Mouse (Mus musculus): Measurements from ENCODE around the gene Mgarp. TPM values are rescaled to one million over a fixed set of nuclear protein-coding genes. Genes with fewer than 3 reads are reported as not detected.
A peak's percentile ranks its signal among the peaks of the same experiment; 100 is the strongest.
"Not testable (repeated sequence)": the region's sequence is repeated elsewhere in the genome, so short reads cannot be mapped to it uniquely, and the experiment has no call there.

Mgarp gene
- total RNA-seq, 1 experiment from 2014 or later, result not detected

DNA sequence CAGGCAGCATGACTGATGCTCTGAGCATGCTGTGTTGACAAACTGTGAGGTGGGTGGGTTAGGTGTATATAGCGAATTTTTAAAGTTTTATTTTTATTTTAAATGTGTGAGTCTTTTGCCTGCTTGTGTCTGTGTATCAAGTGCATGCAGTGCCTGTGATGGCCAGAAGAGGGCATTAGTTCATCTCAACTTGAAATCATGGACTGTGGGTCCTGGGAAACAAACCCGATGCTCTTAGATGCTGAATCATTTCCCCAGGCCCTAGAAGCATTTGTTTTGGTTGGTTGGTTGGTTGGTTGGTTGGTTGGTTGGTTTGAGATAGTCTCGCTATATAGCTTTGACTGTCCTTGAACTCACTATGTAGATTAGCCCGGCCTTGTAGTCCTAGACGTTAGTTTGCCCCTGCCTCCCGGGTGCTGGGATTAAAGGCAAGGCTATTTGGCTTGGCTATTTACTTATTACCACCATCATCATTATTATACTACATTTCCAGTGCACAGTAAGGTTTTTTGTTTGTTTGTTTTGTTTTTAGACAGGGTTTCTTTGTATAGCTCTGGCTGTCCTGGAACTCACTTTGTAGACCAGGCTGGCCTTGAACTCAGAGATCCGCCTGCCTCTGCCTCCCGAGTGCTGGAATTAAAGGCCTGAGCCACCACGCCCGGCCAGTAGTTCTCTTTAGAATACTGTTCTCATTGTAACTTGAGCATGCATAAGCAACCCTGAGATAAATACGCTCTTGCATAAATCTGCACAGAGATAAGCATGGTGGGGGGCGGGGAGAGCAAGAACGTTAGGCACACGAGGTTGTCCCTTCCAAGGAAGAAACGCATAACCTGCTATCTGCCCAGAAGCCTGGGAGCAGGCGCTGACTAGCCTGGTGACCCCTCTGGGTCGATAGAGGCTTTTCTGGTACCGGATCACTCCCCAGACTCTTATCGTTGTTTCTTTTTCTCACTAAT is 21.0 kb downstream of the Mgarp start:
- peak; percentile 75 for ATAC-seq (replicated peaks; ENCODE audit: insufficient number of reproducible peaks, low FRiP score, low TSS enrichment, poor library complexity, severe bottlenecking)

DNA sequence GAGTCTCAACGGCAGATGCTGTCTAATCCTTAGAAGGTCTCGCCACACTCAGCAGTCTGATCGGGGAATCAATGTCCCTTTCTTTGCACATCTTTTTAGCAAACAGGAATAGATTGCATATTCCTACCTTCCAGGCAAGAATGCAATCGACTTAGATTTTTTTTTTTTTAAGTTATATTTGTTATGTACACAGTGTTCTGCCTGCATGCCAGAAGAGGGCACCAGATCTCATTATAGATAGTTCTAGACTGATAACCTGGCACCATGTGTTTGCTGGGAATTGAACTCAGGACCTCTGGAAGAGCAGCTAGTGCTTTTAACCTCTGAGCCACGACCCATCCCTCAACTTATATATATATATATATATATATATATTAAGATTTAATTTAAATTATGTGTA is 23.0 kb downstream of the Mgarp start:
- no peak for ATAC-seq (replicated peaks; ENCODE audit: insufficient number of reproducible peaks, low FRiP score, low TSS enrichment, poor library complexity, severe bottlenecking)

DNA sequence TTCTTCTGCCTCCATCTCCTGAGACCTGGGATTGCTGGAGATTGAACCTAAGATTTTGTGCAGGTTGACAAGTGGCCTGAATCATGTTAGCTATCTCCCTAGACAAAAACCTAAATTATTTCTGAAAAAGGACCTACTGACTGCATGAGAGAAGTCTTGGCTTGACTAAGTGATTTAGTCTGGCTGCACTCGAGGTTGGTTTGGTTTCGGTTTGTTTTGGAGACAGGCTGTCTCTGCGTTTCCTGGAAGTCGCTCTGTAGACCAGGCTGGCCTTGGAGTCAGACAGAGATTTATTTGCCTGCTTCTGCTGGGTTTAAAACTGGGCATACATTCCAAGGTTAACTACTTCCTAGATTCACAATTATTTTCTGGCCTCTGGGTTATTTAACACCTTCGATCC is 23.7 kb downstream of the Mgarp start:
- no peak for ATAC-seq (replicated peaks; ENCODE audit: insufficient number of reproducible peaks, low FRiP score, low TSS enrichment, poor library complexity, severe bottlenecking)

DNA sequence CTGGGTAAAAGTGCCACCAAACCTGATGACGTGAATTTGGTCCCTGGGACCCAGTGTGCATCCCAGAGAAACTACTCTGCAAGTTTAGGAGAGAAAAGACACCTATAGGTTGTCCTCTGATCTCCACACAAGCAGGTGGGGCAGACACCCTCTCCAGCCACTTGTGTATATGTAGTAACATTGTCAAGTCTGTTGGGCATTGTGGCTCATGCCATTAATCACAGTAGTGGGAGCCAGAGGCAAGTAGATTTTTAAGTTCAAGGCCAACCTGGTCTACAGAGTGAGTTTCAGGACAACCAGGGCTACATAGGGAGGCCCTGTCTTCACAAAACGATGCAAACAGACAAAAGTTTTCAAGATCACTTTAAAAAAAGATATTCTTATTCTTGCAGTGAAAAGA is 24.7 kb downstream of the Mgarp start:
- no peak for ATAC-seq (replicated peaks; ENCODE audit: insufficient number of reproducible peaks, low FRiP score, low TSS enrichment, poor library complexity, severe bottlenecking)

DNA sequence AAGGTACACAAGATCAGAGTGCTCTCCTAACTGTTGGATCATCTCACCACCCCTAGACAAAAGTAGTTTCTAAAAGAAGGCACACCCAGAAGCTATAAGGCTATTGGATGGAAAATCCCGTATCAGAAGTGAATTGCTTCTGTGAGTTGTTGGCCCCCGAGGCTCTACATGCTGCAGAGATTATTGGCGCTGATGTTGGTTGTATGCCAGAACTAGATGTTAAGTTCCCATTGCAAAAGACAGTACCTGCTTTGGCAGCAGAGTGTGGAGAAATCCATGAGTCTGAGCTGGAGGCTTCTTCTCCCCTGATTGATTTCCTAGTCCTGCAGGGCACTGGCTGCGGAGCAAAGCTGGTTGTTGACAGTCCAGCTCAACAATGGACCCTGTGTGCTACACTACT is 28.5 kb downstream of the Mgarp start:
- no peak for ATAC-seq (replicated peaks; ENCODE audit: insufficient number of reproducible peaks, low FRiP score, low TSS enrichment, poor library complexity, severe bottlenecking)

DNA sequence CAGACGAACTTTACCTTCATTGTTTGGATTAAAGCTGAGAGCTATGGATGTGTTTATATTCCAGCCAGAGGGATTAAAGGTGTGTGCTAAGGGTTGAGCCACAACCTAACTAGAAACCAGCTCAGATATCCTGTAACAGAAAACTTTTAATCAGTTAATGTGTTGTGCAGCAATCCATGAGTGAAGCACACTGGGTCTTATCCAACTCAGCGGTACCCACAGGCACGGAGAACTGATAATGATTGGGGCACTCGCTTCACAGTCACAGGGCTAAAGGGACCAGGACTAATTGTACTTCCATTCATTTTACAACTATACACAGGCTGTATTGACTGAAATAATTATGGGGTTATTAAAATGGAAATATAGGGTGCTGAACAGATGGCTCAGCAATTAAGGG is 29.6 kb downstream of the Mgarp start:
- ATAC-seq (replicated peaks; ENCODE audit: insufficient number of reproducible peaks, low FRiP score, low TSS enrichment, poor library complexity, severe bottlenecking), result no peak

DNA sequence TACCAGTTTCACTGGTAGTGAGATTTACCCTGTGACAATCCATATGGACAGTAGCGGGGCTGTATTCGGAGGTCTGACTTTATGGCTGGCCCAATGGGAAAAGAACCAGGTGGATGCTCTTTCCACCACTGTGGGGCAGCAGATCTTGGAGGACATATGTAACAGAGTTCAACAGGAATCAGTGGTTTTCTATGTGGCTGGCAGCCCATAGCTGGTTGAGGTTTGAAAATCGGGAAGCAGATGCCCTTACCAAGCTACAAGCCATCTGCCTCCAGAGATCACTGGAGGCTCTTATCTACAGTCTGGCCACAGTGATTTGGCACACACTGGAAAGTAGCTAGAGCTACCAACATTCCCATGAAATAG is 31.0 kb downstream of the Mgarp start:
- no peak for ATAC-seq (replicated peaks; ENCODE audit: insufficient number of reproducible peaks, low FRiP score, low TSS enrichment, poor library complexity, severe bottlenecking)

DNA sequence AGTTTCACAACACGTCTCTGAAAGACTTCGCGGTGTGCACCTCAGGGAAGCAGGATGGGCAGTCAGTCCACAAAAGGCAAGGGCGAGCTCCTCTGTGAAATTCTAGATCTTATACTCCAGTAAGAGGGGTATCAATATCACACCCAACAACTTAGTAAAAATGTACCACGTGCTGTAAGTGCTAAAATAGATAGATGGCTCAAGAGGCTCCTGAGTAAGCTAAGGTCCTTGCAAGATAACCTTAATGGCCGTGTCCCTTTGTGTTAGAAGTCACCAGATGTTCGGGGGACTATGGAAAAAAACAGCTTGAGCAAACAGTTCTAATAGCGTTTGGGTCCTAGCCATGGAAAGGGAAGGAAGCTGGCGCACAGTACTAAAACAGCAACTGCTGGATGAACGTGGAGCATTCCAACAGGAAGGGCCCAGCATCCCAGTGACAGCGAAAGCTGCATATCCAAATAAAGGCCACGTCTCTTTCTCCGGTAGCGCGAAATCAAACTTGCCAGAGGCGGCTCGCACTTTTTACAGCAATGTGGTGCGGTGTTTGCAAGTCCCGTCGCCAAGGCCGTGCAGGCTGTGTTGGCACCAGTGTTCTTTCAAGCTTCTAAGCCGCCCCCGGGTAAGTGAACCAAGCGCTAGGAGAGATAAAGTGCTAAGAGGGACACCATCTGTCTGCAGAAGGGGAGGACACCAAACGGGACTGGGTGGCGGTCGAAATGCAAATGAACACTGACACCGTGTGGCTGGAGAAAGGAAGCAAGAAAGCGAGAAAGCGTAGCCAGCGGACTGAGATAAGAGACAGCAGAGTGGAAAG is 31.6 kb downstream of the Mgarp start:
- ATAC-seq (replicated peaks; ENCODE audit: insufficient number of reproducible peaks, low FRiP score, low TSS enrichment, poor library complexity, severe bottlenecking), result peak; percentile 74

DNA sequence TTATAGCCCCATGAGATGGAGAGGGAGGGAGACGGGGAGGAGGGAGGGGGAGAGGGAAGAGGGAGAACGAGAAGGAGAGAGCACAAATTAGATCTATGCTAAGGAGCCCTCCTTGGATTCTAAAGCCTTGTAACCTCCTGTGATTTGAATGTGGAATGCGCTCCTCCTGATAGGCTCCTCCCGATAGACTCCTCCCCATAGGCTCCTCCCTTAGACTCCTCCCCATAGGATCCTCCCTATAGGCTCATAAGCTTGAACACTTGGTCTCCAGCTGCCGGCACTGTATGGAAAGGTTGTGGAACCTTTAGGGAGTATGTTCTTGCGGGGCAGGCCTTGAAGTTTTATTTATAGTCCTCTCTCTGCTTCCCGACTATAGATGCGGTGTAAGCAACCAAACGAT is 35.5 kb downstream of the Mgarp start:
- ATAC-seq (replicated peaks; ENCODE audit: insufficient number of reproducible peaks, low FRiP score, low TSS enrichment, poor library complexity, severe bottlenecking), result no peak

DNA sequence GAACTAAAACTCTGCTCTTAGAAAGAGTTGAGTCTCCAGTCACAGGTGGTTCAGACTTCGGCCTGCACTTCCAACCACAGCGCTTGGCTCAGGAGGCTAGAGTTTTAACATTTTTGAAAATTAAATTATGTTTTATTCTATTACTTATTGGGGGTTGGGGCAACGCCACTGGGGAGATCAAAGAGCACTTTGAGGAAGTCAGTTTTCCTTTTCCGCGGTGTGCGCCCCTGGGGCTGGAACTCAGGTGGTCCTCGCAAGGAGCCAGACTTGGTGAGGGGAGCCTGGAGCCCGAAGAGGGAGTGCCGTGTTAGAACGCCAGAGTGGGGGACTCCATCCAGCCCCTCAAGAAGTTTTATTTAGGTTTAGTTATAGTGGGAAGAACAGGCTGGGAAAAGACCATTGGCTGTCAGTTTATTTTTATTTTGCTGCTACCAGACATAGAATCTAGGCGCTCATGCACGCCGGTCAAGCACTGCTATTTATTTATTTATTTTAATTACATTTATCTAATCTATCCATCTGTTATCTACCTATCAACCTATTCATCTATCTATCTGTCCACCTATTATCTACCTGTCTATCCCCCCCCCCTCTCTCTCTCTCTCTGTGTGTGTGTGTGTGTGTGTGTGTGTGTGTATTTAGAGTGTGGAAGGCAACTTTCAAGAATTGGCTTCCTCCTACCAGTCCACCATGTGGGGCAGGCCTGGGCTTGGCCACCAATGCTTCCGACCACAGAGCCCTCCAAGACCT is 36.8 kb downstream of the Mgarp start:
- no peak for ATAC-seq (replicated peaks; ENCODE audit: insufficient number of reproducible peaks, low FRiP score, low TSS enrichment, poor library complexity, severe bottlenecking)

DNA sequence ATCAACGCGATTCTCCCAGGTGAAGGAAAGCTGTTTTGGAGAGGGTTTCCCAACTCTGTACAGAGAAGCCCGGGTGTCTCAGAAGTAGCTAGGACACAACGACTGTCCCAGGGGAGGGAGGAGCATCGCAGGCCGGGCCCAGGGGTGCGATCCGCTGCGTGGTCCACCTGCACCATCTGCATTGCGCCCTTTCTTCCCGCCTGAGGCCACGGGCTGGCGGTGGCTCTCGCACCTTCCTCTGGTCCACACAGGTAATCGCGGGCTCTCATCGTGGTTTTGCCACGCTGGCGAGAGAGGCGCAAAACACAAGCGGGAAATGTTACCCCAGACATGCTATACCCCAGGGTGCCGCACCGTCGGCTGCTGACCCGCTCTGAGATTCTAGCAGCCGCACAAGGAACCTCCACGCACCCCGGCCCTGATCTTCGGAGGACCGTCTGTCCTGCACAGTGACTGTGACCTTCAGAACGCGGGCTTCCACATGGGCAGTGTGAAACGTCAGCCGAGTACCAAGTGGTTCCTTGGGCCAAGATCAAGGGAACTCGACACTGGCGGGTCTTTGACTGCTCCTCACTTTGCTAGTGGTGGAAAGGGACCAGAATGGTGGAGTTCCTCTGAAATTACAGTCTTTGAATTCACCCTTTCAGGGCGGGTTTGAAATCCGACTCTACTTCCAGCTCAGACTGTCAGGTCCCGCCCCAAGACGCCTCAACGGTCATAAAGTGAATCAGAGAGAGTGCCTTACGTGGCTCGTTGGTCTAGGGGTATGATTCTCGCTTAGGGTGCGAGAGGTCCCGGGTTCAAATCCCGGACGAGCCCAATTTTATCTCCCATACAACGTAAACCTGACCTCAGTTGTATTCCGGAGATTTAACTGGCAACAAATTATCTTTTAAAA is 37.6 kb downstream of the Mgarp start:
- peak; percentile 52 for ATAC-seq (replicated peaks; ENCODE audit: insufficient number of reproducible peaks, low FRiP score, low TSS enrichment, poor library complexity, severe bottlenecking)

DNA sequence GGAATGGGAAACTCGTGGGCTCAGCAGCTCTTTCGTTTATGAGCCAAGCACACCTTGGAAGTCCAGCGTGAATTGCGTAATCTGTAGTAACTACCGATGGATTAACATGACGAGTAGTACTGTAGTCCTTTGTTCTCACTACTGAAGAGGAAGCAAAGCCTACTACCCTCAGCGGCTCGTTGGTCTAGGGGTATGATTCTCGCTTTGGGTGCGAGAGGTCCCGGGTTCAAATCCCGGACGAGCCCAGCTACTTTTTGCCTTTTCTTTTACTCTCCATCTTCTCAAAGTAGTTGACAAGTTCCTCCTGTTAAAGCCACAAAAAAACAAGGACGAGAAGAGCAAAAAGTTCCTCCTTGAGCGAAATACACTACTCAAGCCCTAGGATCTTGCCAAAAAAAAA is 38.4 kb downstream of the Mgarp start:
- 0 out of 2 replicates have a peak, but pooled peaks have one; percentile 20 for ATAC-seq (replicated peaks; ENCODE audit: insufficient number of reproducible peaks, low FRiP score, low TSS enrichment, poor library complexity, severe bottlenecking)

DNA sequence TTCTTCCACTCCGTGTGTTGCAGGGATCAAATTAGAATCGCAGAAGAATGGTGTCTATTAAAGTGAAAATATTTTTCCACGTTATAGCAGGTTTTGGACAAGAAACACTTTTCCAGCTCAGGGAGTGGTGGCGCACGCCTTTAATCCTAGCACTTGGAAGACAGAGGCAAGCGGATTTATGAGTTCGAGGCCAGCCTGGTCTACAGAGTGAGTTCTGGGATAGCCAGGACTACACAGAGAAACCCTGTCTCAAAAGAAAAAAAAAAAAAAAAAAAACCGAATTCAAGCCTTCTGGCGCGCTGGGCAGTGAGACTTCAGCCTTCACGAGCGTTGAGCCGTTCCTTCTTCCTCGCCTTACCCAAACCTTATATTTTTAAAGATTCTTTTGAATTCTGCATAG is 38.9 kb downstream of the Mgarp start:
- ATAC-seq (replicated peaks; ENCODE audit: insufficient number of reproducible peaks, low FRiP score, low TSS enrichment, poor library complexity, severe bottlenecking), result no peak

DNA sequence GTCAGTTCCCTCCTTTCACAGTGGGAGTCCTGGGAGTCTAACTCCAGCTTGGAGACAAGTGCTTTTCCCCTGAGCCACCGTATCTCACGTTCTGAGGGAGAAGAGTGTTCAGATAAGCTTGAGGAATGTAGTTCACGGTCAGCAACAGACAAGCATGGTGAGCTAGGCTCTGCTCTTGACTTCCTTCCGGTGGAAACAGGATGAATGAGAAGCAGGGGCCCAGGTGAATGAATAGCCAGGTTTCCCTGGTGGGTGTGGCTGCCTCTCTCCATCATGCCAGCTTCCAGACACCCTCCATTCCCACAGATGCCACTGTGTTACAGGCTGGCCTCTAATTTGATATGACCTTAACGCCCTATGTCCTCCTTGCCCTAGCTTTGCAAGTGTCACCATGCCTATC is 39.5 kb downstream of the Mgarp start:
- ATAC-seq (replicated peaks; ENCODE audit: insufficient number of reproducible peaks, low FRiP score, low TSS enrichment, poor library complexity, severe bottlenecking), result no peak

DNA sequence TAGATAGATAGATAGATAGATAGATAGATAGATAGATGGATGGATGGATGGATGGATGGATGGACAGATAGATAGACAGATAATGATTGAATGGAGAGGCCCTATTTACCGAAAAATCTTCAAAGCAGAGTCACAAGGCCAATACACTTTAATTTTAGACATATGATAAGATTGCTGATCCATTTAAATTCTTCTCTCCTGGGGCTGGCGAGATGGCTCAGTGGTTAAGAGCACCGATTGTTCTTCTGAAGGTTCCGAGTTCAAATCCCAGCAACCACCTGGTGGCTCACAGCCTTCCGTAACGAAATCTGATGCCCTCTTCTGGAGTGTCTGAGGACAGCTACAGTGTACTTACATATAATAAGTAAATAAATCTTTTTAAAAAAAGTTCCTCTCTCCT is 41.6 kb downstream of the Mgarp start:
- not testable (repeated sequence) for ATAC-seq (replicated peaks; ENCODE audit: insufficient number of reproducible peaks, low FRiP score, low TSS enrichment, poor library complexity, severe bottlenecking)

DNA sequence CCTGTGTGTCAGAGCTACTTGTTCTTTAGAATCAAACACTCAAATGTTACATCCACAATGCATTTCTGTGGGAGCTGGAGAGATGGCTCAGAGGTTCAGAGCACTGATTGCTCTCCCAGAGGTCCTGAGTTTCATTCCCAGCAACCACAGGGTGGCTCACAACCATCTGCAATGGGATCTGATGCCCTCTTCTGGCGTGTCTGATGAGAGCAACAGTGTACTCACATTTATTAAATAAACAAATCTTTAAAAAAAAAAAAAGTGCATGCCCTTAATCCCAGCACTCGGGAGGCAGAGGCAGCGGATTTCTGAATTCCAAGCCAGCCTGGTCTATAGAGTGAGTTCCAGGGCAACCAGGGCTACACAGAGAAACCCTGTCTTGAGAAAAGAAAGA is 42.5 kb downstream of the Mgarp start:
- no peak for ATAC-seq (replicated peaks; ENCODE audit: insufficient number of reproducible peaks, low FRiP score, low TSS enrichment, poor library complexity, severe bottlenecking)

DNA sequence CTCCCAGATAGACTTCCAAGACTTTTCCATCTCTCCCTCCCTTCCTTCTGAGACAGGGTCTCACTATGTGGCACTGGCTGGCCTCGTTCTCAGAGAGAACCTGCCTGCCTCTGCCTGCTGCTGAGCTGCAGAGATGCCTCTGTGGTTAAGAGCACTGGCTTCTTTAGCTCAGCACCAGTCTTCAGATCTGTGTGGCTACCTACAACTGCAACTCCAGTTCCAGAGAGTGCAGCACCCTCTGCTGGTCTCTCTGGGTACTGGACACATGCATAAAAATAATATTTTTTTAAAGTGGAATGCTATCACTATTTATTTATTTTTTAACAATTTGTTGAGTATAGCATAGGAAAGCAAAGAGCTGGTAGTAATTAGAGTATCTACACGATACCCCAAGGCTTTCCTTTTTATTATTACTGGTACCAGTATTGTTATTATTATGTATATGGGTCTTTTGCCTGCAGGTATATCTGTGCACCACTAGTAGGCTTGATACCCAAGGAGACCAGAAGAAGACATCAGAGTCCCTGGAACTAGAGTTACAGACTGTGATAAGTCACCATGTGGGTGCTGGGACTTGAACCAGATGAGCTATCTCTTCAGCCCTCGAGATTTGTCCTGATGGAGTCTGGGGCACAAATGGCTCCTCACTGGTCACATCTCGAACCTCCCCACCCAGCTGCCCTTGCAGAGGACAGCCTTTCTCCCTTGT is 43.1 kb downstream of the Mgarp start:
- ATAC-seq (replicated peaks; ENCODE audit: insufficient number of reproducible peaks, low FRiP score, low TSS enrichment, poor library complexity, severe bottlenecking), result peak; percentile 65

DNA sequence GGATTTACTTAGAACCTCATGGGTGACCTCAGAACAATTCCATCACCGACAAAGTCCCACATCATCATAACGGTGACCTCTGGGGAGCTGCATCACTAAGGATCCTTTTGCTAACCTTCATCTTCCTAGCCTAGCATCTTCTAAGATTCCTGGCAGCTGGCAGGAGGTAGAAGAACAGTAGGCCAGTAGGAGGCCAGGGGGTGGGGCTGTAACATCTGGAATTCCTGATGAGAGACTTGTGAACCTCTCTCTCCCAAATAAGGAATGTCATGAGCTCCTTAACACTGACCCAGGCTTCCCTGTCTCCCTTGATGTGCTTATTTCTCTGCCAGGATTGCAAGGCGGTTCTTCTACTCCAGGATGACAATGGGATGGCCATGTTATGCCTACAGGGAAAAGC is 45.7 kb downstream of the Mgarp start:
- ATAC-seq (replicated peaks; ENCODE audit: insufficient number of reproducible peaks, low FRiP score, low TSS enrichment, poor library complexity, severe bottlenecking), result no peak

Measured in monocyte, adult 5-6 weeks (primary cell).